Mouse (Mus musculus): ENCODE measurements around the gene Fut2. TPM values are rescaled to one million over a fixed set of nuclear protein-coding genes. Genes with fewer than 3 reads are reported as not detected.

Fut2 gene
- total RNA-seq, 2 experiments from 2014 or later, result 0.28 to 2.0 TPM

DNA sequence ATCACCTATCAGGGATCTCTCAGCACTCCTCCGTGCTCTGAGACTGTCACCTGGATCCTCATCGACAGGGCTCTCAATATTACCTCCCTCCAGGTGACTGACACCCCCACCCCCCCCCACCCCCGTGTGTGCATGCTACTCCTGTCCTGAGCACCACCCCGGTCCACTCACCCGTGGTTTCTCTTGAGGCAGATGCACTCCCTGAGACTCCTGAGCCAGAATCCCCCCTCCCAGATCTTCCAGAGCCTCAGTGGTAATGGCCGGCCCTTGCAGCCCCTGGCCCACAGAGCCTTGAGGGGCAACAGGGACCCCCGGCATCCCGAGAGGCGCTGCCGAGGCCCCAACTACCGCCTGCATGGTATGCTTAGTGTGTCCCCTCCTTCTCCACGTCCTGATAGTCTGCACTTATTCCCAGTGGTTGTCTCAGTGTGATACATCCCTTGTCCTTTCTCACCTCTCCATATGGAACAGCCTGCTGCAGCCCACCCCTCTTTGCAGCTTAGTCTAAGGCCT lies 37.4 kb upstream of the Fut2 start:
- DNase-seq, result no peak
- intact Hi-C loops (cut with DNase I), result no loop called here

DNA sequence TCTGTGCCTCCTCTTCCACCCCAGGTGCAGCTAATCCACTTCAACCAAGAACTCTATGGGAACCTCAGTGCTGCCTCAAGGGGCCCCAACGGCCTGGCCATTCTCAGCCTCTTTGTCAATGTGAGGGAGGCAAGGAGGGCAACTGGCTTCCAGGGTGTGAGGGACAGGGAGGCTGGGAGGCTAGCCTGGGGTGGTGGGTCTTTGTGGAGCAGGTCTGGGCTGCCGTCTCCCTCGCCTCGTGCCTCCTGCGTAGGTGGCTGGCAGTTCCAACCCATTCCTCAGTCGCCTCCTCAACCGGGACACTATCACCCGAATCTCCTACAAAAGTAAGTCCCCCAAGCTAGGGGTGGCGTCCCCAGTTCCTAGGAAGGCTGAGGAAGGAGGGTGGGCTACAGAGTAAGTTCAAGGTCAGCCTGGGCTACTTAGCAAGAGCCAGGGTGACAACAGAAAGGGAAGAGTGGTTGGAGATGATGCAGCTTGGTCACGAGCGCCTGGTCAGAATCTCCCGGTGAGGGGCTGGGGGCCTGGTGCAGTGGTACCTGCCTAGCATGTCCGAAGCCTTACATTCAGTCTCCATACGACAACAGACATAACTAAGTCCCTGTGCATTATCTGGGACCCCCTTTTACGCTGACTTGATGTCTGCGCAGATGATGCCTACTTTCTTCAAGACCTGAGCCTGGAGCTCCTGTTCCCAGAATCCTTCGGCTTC lies 36.8 kb upstream of the Fut2 start:
- DNase-seq, result no peak
- intact Hi-C loops (cut with DNase I), result no loop called here

DNA sequence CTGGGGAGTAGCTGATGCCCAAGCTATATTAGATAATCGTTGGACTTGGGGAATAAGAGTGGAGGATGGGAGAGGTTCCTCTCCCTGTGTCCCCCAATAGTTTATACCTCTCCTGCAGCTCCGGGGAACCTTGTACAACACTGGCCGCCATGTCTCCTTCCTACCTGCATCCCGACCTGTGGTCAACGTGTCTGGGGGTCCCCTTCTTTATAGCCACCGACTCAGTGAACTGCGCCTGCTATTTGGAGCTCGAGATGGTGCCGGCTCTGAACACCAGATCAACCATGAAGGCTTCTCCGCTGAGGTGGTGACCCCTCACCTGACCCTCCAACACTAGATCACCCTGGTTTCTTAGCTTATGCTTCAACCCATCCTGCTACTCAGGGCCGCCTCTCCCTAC lies 36.1 kb upstream of the Fut2 start:
- intact Hi-C loops (cut with DNase I), result no loop called here
- DNase-seq, result no peak

DNA sequence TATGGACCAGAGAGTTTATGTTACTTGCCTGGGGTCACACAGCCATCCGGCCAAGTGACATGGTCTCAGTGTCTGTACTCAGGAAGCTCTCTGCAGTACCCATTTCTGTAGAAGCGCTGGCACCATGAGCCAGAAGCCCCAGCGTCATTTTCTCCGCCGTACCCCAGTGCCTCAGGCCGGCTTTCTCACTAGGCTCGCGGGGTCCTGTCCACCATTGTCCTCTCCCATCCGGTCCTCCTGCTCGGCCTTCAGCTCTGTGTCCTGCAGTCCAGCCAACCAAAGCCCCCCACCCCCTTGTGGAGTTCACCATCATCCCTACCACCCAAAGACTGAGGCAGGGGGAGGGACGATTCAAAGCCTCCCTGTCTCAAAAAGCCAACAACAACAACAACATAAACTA lies 35.4 kb upstream of the Fut2 start:
- intact Hi-C loops (cut with DNase I), result no loop called here
- DNase-seq, result no peak

DNA sequence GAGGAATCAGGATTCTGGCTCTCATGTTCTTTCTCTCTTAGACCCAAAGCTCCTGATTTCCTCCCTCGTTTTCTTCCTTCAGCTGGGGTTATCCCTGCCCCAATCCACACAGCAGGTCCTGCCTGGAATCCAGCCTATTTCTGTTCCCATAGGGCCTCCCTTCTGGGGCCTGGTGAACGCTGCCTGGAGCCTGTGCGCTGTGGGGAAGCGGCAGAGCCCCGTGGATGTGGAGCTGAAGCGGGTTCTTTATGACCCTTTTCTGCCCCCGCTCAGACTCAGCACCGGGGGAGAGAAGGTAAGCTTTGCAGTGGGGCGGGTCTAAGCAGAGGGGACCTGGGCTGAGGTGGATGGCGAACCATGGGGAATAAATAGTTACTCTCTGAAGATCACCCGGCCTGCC lies 34.9 kb upstream of the Fut2 start:
- DNase-seq, result peak in 1 of 2 experiments; percentile 52
- intact Hi-C loops (cut with DNase I), result no loop called here

DNA sequence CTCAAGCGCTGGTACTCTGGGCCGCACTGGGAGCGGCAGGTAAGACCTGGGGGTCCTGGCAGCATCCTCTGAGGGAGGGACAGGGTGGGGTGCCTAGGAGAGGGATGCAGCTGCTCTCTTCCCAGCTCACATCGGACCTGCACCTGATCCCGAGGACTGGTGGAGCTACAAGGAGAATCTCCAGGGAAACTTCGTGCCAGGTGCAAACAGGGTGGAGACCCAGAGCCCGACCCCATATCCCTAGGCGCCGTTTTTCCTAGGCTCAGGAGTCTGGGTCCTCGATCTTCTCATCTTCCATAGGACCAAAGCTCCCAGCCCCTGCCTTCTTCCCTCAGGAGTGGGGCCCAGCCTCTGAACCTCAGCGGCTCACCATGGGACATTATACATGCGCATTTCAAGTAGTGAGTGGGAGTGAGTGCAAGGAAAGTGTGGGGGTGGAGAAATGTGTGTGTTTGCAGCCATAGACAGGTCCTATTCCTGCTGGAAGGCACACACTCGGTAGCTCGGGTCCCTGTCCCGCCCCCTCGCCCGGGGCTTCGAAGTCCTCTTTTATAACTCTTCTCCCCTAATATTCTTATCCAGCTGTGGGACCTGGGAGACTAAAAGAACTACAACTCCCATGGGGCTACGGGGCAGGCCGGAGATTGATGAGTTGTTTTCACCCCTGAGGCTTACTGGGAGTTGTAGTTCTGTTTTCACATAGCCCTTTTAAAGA lies 34.3 kb upstream of the Fut2 start:
- intact Hi-C loops (cut with DNase I), result no loop called here
- DNase-seq, result peak; percentile 75 to 80

DNA sequence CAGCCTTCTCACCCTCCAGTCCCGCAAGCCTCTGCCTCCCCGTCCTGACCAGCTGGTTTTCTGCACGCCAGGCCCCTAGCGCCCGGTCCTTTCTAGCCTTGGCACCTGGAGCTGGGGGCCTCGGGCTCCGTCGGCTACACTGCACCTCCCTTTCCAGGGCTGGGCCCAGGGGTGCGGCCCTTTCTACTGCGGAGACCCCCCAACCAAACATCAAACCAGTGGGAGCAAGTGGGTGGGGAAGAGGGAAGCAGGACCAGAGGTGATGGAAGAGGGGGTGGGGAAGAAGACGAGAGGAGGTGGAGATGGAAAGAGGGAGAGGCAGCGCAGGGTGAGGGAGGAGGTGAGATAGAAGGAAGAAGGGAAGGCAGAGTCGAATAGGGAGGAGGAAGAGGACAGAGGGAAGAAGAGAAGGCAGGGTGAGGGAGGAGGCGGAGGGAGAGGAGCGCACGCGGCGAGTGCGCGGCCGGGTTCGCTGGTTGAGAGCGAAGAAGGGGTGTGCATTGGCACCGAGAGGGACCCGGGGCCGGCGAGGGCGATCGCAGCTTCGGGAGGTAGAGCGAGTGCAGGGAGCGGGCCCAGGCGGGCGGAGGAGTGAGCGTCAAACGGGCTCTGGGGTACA lies 33.4 kb upstream of the Fut2 start, which contains the start of gene Car11:
Gene Car11, plus strand, starts transcription at position 321 of the 619 bp plus-strand sequence.
- intact Hi-C loops (cut with DNase I), result no loop called here
- DNase-seq, result no peak

DNA sequence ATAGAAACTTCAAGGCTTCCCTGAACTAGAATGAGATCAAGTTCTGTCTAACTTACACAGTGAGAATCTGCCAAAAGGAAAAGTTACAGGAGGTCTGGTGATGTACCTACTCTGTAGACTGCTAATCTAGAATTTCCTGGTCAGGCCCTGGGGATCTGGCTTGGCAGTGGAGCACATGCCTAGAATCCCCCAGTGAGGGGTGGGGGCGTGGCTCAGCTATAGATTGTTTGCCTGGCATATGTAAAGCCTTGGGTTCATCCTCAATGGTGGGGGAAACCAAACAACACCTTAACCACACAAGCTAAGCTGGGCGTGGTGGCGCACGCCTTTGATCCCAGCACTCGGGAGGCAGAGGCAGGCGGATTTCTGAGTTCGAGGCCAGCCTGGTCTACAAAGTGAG lies 31.7 kb upstream of the Fut2 start:
- intact Hi-C loops (cut with DNase I), result no loop called here
- DNase-seq, result no peak

DNA sequence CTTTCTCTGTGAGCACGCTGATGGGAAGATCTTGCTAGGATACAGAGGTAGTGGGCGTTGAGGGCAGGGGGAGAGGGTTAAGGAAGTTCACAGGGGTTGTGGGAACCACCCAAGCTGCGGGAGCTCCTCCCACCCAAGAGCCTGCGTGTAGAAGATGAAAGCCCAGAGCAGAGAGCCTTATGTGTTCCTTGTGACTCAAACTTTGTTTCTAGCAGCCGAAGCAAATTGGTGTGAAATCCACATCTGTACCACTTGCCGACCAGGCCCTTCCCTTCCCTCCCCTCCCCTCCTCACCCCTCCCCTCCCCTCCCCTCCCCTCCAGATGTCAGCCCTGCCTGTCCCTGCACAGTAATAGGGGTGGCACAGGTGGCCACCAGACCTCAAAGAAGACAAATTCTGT lies 28.9 kb upstream of the Fut2 start:
- intact Hi-C loops (cut with DNase I), result no loop called here
- DNase-seq, result peak in 1 of 2 experiments; percentile 1

DNA sequence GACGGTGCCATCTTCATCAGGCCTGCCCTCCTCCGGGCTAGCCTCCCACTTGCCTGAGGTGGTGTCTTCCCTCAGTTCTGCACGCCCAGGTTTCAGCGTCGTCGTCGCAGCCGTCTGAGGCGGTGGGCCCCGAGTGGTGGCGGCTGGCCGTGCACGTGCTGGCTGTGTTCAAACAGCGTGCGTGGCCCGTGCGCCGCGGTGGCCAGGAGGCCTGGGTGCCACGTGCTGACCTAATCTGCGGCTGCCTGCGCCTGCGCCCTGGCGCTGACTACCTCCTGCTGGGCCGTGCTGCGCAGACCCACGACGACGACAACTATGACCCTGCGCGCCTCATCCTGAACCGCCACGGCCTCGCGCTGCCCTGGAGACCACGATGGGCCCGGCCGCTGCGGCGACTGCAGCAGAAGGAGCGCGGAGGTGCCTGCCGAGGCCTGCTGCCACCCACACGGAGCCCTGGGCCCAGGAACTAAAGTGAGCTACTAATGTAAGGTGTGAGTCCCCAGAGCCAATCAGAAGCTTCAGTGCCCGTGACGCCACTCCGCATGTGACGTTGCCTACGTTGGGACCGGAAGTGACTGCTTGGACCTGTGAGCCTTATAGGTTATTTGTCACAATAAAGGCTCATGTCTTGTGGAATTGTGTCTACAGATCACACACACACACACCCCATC lies 27.9 kb upstream of the Fut2 start, which contains the start of gene Sec1:
Gene Sec1, minus strand, starts transcription at position 482 of the 671 bp plus-strand sequence.
- peak in 1 of 2 experiments; percentile 1 for DNase-seq
- intact Hi-C loops (cut with DNase I), result no loop called here

DNA sequence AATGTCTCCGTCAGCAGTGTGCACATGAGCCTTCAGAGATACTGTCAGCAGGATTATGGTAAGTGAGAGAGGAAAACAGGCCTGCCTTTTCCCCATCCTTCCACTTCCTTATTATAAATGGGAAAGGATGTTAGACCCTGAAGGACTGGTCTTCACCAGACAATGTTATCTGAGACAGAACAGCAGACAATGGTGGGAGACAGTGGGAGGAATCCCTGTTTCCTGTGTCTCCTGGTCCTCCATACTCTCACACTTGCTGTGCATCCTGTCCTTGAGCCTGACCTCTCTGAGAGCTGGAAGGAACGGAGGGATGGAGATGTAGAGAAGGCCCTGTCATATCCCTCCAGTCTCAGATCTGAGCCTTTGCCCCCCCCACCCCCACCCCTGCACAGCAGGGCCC lies 26.2 kb upstream of the Fut2 start:
- intact Hi-C loops (cut with DNase I), result no loop called here
- no peak for DNase-seq

DNA sequence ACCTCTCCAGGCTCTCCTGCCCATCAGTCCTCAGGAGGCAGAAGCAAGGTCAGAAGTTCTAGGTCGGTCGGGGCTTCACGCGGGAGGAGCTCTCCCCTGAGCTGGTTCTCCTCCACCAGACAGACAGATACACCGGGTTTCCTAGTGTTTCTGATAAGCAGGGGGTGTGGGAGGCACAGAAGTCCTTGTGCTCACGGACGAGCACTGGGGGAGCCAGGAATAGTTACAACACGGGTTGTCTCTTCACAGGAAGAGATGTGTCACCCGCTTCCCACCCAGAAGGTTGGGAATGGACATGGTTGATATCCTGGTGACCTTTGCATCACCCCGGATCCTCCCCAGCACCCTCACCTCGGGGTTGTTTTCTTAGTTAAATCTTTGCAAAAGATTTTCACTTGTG lies 23.6 kb upstream of the Fut2 start:
- intact Hi-C loops (cut with DNase I), result no loop called here
- DNase-seq, result no peak

DNA sequence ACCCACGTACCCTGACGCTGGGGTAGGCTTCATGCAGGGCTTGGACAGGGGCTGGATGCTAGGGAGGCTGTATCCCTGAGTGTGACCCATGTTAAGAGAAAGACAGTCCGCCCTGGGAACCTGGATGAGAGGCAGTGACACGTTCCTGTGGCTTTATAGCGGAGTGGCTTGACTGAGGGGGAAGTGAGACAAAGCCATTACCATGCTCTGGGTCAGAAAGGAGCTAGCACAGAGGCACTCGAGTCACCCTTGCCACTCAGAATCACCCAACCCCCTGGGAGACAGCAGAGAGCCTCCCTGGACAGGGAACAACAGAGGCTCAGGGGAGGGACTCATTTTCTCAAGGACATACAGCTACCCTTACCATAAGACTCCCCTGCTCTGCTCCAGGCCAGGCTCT lies 22.9 kb upstream of the Fut2 start:
- DNase-seq, result no peak
- intact Hi-C loops (cut with DNase I), result no loop called here

DNA sequence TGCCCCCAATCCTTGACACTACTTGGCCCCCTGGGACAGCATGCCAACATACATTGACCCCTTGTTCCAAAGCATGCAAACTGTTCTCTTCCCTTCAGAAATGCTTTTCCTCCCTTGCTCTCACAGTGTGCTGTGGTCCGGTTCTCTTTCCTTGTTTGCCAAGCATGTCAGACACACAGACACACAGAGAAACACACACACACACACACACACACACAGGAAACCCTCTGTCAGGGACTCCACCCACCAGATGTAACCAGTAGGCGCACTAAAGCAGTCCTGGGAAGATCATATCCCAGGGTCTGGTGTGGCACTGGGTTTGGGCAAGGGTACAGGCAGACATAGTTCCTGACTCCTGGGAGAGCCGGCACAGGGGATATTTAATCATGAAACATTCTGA lies 20.6 kb upstream of the Fut2 start:
- DNase-seq, result no peak
- intact Hi-C loops (cut with DNase I), result no loop called here

DNA sequence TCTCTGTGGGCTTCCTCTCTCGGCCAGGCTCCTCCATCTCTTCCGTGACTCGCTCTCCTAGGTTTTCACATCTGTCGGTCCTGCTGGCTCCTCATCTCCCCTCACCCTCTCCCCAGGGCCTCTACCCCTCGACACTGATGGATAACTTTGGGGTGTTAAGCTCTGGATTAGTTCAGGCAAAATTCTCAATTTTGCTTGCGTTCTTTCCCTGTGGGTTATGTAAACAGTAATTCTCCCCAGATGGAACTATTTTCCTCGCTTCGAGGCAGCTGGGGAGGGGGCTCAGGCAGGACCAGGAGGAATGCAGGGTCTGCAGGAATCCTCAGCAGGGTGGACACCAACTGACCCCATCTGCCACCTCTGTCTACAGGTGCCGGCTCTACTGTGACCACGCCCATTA lies 19.6 kb upstream of the Fut2 start:
- DNase-seq, result no peak
- intact Hi-C loops (cut with DNase I), result no loop called here

DNA sequence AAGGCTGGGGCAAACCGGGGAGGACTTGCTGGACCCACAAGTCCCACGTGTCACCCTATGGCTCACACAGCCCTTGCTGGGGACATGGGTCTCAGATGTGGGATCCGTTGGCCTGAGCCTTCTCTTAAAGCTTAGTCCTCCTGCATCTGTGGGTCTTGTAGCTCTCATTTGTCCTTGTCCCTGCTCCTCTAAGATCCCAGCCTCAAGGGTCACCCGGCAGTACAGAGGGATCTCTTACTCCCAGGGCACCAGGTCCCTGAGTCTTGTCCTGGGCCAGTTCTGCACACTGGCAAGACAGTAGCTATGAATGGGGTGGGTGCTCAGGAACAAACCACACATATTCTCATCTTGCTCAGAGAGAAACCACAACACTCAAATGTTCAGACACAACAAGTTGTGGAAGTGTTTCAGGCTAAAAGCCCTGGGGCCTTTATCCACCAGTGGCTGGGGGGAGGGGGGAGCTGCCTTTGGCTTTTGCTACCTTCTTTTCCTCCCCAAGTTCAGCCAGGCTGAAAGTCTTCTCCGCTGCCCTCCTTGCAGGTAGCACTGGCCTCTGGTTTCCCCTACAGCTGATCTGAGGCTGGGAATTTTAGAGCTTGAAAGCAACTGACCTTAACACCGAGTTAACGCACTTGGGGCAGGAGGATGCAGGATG lies 17.3 kb upstream of the Fut2 start, which contains the start of gene Ntn5:
Gene Ntn5, plus strand, starts transcription at position 627 of the 655 bp plus-strand sequence.
- intact Hi-C loops (cut with DNase I), result loop anchor here (2.0 to 5.0 kb wide), 3 partner anchors 41 to 126 kb away; no protein-coding TSS in a partner anchor

DNA sequence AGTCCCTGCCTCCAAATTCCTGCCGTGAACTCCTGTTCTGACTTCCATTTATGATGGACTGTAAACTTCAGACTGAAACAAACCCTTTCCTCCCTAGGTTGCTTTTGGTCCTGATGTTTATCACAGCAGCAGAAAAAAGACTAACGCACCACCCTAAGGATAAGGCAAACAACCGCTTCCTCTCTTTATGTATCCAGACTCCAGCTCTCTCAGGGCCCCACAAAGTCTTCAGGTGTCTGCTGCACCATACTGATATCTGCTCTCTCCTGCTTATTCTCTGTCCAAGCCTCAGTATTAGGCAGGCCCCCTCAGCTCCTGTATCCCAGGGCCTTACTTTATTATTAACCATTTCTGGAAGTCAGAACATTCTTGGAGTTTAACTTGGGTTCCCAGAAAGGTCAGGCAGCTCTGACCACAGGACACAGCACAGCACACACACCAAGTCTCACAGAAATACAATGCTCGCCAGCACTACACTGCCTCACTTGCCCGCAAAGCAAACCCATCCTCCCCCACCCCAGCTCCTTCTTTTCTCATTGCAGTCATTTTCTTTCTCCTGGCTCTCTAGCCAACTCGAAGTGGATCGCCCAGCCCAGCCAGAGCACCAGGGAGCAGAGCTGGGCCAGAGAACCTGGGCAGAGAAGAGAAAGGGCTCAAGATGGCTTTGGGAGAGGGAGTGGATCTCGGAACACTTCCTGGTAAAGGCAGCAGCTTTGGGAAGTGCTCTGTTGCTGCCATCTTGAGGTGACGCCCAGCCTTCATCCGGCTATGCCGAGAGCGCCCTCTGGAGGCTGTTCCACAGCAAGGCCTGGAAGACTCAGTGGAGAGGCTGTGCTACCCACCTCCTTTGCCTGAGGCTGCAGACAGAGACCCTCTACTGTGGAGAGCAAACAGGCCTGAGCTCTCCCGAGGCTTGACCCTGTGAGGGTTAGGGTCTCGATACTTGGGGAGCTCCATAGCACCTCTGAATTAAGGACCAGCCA lies 16.2 kb upstream of the Fut2 start:
- DNase-seq, result peak; percentile 85 to 89
- intact Hi-C loops (cut with DNase I), result loop anchor here (1.0 to 5.0 kb wide), 4 partner anchors 40 to 125 kb away; no protein-coding TSS in a partner anchor

More for the DNA sequence above, 17.3 kb upstream of the Fut2 start, which contains the start of gene Ntn5:
- DNase-seq, result no peak

DNA sequence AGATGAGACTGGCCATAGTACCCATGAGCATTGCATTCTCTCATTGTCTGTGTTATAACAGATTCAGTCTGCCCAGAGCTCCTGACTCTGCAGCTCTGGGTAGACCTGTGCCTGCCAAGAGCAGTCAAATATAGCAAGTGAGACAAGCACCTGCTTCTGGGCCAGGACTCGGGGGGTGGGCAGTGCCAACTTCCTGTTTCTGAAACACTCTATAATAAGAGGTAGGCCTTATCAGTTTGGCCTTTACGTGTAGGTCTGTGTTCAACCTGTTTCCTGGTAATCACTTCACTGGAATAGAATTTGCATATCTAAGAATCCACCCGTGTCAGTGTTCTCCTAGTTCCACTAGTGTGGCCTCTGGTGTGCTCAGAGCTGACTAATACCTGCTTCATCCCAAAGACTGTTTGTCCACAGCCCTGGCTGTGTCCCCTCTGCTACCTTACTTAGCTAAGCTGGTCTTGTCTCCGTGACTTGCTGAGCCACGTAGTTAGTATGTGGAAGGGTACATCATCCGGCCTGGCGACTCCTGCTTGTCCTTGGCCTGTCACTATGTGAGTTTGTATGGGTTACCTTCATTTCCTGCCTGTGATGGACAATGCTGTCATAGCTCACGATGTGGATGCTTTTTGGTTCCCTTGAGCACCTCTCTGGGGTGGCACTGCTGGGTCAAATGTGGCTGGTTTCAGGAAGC lies 15.0 kb upstream of the Fut2 start:
- intact Hi-C loops (cut with DNase I), result loop anchor here (5.0 kb wide), 1 partner anchor 124 kb away; no protein-coding TSS in a partner anchor
- DNase-seq, result peak; percentile 34 to 53
